13 mouse cellular contexts compared by ENCODE assay signal in genomic region chr11:51875792-51876195, GRCm38 (mm10). TPM values are rescaled to one million over a fixed set of nuclear protein-coding genes. Genes with fewer than 3 reads are reported as not detected.
A peak's percentile ranks its signal among the peaks of the same experiment; 100 is the strongest.
DNase-seq lines count a peak whose midpoint lies in the region; ATAC-seq and TF ChIP-seq lines count a peak whose summit lies in the region.
"Had no signal": no experiment of that assay in that cellular context is flagged by ENCODE, and none has a peak within 500 bp of the region (broad histone marks: within the 10 kb centered on the region; RNA-seq: fewer than 3 reads in every experiment).

No protein-coding gene starts in this region.

- no peak overlapping the region for H3K4me2 ChIP-seq in heart, embryonic 12.5 days
- H3K4me2 ChIP-seq in liver, embryonic 14.5 days (ENCODE audit: low read depth), result no peak overlapping the region
- no peak overlapping the region for H3K4me2 ChIP-seq in stomach, embryonic 14.5 days (replicated peaks; ENCODE audit: low read depth, low read length)
- H3K4me2 ChIP-seq: forebrain, embryonic 15.5 days; limb, embryonic 15.5 days had no signal

- 0 out of 2 replicates have a peak, but pooled peaks have one; percentile 40 for ATAC-seq in heart, embryonic 12.5 days (ENCODE audit: insufficient number of reproducible peaks, low FRiP score)
- ATAC-seq in liver, embryonic 14.5 days (ENCODE audit: insufficient read depth), result peak; percentile 62; the same call in 1 of the 2 replicates
- ATAC-seq in stomach, embryonic 14.5 days (ENCODE audit: insufficient number of reproducible peaks, insufficient read depth, low FRiP score, low read depth), result peak; percentile 48; the same call in 1 of the 2 replicates
- ATAC-seq: forebrain, embryonic 15.5 days; hindbrain, postnatal 0 days had no signal

- intact Hi-C loops in heart, postnatal 25 days (cut with DNase I), result no loop called here
- intact Hi-C loops in left cerebral cortex, postnatal 25 days (cut with DNase I), result no loop called here

- no peak for TF ChIP-seq EP300 in liver, embryonic 14.5 days (IDR thresholded peaks at IDR 0.05; ENCODE audit: low read depth)

- H3K27ac ChIP-seq in heart, embryonic 12.5 days (ENCODE audit: poor library complexity, severe bottlenecking), result no peak overlapping the region
- H3K27ac ChIP-seq in bone marrow macrophage, adult 2 months (ENCODE audit: insufficient read depth, low read depth, low read length), result peak overlapping the region; percentile 18
- no peak overlapping the region for H3K27ac ChIP-seq in liver, embryonic 14.5 days
- H3K27ac ChIP-seq in stomach, embryonic 14.5 days (ENCODE audit: low read length), result no peak overlapping the region
- H3K27ac ChIP-seq: forebrain, embryonic 15.5 days; hindbrain, postnatal 0 days; limb, embryonic 15.5 days had no signal

- H3K9me3 ChIP-seq in heart, embryonic 12.5 days (replicated peaks), result peaks cover 9% of the 10 kb centered on the region; the same call in 1 of the 2 replicates
- no peaks in the 10 kb centered on the region for H3K9me3 ChIP-seq in liver, embryonic 14.5 days (ENCODE audit: control insufficient read depth, low read length)
- H3K9me3 ChIP-seq in stomach, embryonic 14.5 days (ENCODE audit: control insufficient read depth, low read depth, low read length), result no peaks in the 10 kb centered on the region
- H3K9me3 ChIP-seq: forebrain, embryonic 15.5 days; limb, embryonic 15.5 days had no signal

- TF ChIP-seq CTCF in bone marrow macrophage, adult 2 months (IDR thresholded peaks at IDR 0.05; ENCODE audit: low read depth, low read length), result no peak
- no peak for TF ChIP-seq CTCF in liver, embryonic 14.5 days (IDR thresholded peaks at IDR 0.05; ENCODE audit: low read depth)

- no peaks in the 10 kb centered on the region for H3K36me3 ChIP-seq in heart, embryonic 12.5 days
- no peaks in the 10 kb centered on the region for H3K36me3 ChIP-seq in liver, embryonic 14.5 days (replicated peaks; ENCODE audit: control insufficient read depth, insufficient read depth, low read depth)
- H3K36me3 ChIP-seq in stomach, embryonic 14.5 days (ENCODE audit: control insufficient read depth, insufficient read depth, low read length), result no peaks in the 10 kb centered on the region
- H3K36me3 ChIP-seq: forebrain, embryonic 15.5 days; limb, embryonic 15.5 days had no signal

- WGBS in heart, embryonic 12.5 days, result 17% methylated on average over 4 of the region's 4 CpGs
- WGBS in liver, embryonic 14.5 days (ENCODE audit: insufficient replicate concordance), result 6% methylated on average over 4 of the region's 4 CpGs
- WGBS in stomach, embryonic 14.5 days, result 23% methylated on average over 4 of the region's 4 CpGs

- H3K9ac ChIP-seq in heart, embryonic 12.5 days, result no peak overlapping the region
- H3K9ac ChIP-seq in liver, embryonic 14.5 days (replicated peaks), result no peak overlapping the region
- H3K9ac ChIP-seq in stomach, embryonic 14.5 days (replicated peaks; ENCODE audit: low read depth, low read length), result no peak overlapping the region
- H3K9ac ChIP-seq: forebrain, embryonic 15.5 days; limb, embryonic 15.5 days had no signal

- no peaks in the 10 kb centered on the region for H3K27me3 ChIP-seq in heart, embryonic 12.5 days (replicated peaks)
- H3K27me3 ChIP-seq in liver, embryonic 14.5 days (ENCODE audit: control insufficient read depth, insufficient read depth, low read length), result no peaks in the 10 kb centered on the region
- H3K27me3 ChIP-seq in stomach, embryonic 14.5 days (ENCODE audit: control insufficient read depth, insufficient read depth, low read length), result no peaks in the 10 kb centered on the region
- H3K27me3 ChIP-seq: forebrain, embryonic 15.5 days; limb, embryonic 15.5 days had no signal

- H3K4me3 ChIP-seq in heart, embryonic 12.5 days, result no peak overlapping the region
- no peak overlapping the region for H3K4me3 ChIP-seq in bone marrow macrophage, adult 2 months (ENCODE audit: insufficient read depth, low read length)
- no peak overlapping the region for H3K4me3 ChIP-seq in liver, embryonic 14.5 days (ENCODE audit: insufficient read depth in 1 of 2, low read depth in 2 of 2, low read length in 2 of 2)
- H3K4me3 ChIP-seq in stomach, embryonic 14.5 days (ENCODE audit: low read depth, low read length), result no peak overlapping the region
- H3K4me3 ChIP-seq: forebrain, embryonic 15.5 days; heart, adult 2 months; limb, embryonic 15.5 days had no signal

- DNase-seq in heart, postnatal 25 days (ENCODE audit: low spot score), result no peak
- peak in 2 of 3 experiments; percentile 26 to 37 for DNase-seq in liver, embryonic 14.5 days (ENCODE audit: low read depth in 3 of 3, low spot score in 3 of 3)
- no peak for DNase-seq in cerebellum, adult 9-10 months
- no peak for DNase-seq in left cerebral cortex, postnatal 25 days (ENCODE audit: low spot score in 2 of 2)
- no peak for DNase-seq in spleen, postnatal 10 days (ENCODE audit: low spot score in 2 of 2)
- DNase-seq: retina, postnatal 1 day had no signal

- H3K4me1 ChIP-seq in heart, embryonic 12.5 days (replicated peaks), result peaks cover 6% of the 10 kb centered on the region
- peaks cover 31% of the 10 kb centered on the region for H3K4me1 ChIP-seq in bone marrow macrophage, adult 2 months (ENCODE audit: control insufficient read depth, insufficient read depth, low read length)
- H3K4me1 ChIP-seq in liver, embryonic 14.5 days (replicated peaks; ENCODE audit: control insufficient read depth in 2 of 2, insufficient read depth in 2 of 2, low read length in 1 of 2), result peaks cover 0 to 9% of the 10 kb centered on the region in 2 experiments; a peak in 3 of 4 replicates
- H3K4me1 ChIP-seq in stomach, embryonic 14.5 days (ENCODE audit: control insufficient read depth, insufficient read depth, low read length), result no peaks in the 10 kb centered on the region
- H3K4me1 ChIP-seq: forebrain, embryonic 15.5 days had no signal

- no peak for TF ChIP-seq POLR2A in bone marrow macrophage, adult 2 months (IDR thresholded peaks at IDR 0.05; ENCODE audit: borderline replicate concordance, low read depth, low read length)

RNA-seq across cellular contexts. Expression of gene Jade2, which starts 18.3 kb away (rescaled TPM):
- polyA plus RNA-seq in heart, embryonic 12.5 days (2016; fragmentation: Nextera tagmentation; extraction: Ambion mirVana), result 0.57 and 0.81 TPM in 2 replicates
- total RNA-seq in heart, postnatal 25 days (2021), result 1 to 10 TPM; 6.5 to 8.8 TPM
- polyA plus RNA-seq in bone marrow macrophage, adult 2 months (2012; ENCODE audit: insufficient read depth, insufficient read length, missing spikeins), result 13.4 and 14.6 TPM in 2 replicates
- 0.63 and 0.77 TPM in 2 replicates for polyA plus RNA-seq in liver, embryonic 14.5 days (2012; rRNA removed)
- polyA plus RNA-seq in liver, embryonic 14.5 days (2014; fragmentation: Nextera tagmentation; extraction: Ambion mirVana), result 0.42 and 0.46 TPM in 2 replicates
- 1.5 and 1.8 TPM in 2 replicates for polyA plus RNA-seq in stomach, embryonic 14.5 days (2014; fragmentation: Nextera tagmentation; extraction: Ambion mirVana)
- 10 to 100 TPM; 28.7 to 34.5 TPM for total RNA-seq in left cerebral cortex, postnatal 25 days (2021)

Comparison
In these comparisons a context has a peak if more than half of its experiments do, and no peak if none do; other contexts are left out.
1. DNase-seq: peak in liver, embryonic 14.5 days (2 of 3); none in heart, postnatal 25 days (single experiment), cerebellum, adult 9-10 months (single experiment), left cerebral cortex, postnatal 25 days (0 of 2) and spleen, postnatal 10 days (0 of 2).
2. Peak in every context shown above with its lines, with median percentiles within 50 percentile points of each other: ATAC-seq.